Mouse (Mus musculus) T-helper 17 cell (primary cell): ENCODE data around the gene Pard3.

Experiments
- in situ Hi-C, 2 experiments: fragments of 300-600 bp; cut with MboI, MseI; formaldehyde crosslinking; loops; 1 replicate in 1 of 2; 2 replicates in 1 of 2; pipeline ENCODE4 v1.15.1; 2025; ENCODE audit warnings: high pct_unique_total_duplicates in 2 of 2

The Pard3 gene

DNA sequence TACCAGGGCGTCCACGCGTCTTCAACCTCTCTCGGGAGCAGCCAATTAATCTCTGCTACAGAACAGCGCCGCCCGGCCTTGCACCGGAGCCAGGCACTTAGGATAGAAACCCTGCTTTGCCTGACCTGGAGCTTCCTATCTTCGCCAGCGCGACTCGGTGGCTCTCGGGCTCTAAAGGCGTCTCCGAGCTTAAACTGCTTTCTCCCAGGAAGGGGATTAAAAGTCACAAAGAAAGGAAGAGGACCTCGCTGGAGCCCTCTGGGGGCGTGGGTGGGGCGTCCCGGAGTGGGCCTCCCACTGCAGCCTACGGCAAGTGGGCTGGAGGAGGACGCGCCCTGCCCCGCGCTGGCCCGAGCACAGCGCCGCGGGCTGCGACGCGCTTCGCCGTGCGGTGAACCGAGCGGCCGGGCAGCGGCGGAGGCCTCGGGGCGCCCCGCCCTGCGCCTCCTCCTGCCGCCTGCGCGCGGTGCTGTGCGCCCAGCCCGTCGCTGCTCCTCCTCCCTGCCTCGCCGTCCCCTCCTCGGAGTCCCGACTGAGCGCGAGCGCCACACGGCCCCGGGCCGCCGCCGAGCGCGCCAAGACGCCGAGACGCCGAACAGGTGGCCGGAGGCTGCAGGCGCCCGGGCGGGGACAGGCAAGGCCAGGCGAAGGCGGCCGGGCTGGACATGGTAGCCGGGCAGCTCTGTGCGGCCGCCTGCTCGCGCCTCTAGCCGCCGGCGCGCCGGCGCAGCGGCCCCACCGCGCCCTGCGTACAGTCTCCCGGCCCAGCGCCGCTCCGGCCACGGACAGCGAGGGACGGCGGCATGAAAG is at the start of gene Pard3:
Gene Pard3 (plus strand): TSS at position 343 of the 810 bp plus-strand sequence.
- in situ Hi-C loops: no loop called here

DNA sequence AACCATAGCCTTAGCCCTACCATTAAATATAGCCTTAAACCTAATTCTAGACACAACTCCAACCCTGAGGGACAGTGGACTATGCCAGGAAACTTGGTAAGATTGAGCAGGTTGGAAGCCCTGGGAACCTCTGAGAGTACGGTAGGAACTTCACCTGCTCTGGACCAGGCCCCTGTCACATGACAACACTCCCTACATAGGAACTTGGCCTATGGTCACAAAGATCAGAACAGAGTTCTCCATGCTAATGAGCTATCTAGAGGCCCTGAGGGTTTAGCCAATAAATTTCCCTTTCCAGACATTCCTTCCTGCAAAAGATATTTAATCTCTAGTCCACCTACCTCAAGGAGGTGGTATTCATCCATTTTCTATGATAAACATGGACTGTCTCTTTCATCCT is 41.9 kb upstream of the Pard3 start:
- in situ Hi-C loops: no loop called here

DNA sequence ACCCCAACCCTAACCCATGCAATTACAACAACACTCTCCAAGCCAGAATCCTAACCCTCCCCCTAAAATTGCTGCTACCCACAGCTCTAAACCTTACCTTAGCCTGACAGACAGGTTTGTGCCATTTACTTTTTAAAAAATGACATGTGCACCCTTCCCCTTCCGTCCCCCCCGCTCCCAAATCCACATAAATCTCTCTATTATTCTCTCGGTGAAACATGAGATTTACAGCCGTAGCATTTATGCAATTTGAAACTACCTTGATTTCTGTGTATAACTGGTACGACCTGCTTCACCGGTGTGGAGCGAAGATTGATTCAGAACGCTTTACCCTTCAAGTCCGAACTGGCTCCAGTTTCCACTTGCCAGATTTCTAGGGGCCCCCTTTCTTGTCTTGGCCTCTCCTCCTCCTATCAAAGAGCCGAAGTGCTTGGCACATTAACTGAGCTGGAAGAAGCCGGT is 38.4 kb upstream of the Pard3 start:
- in situ Hi-C loops: no loop called here

DNA sequence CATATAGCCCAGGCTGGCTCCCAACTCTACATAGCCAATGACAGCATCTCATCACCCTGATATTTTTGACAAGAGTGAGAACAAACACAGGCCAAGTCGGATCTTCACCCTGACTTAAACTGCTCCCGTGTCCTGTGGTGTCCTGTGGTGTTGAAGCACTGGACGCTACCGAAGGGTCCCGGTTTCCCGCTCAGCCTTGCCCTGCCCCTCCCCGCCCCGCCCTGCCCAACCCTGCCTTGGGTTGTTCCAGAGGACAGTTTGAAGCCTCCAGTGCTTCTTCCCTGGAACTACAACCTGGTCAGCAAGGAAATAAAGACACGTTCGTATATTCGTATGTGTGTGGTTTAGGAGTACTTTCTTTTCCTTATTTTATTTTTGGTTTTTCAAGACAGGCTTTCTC is 37.9 kb upstream of the Pard3 start:
- in situ Hi-C loops: no loop called here

DNA sequence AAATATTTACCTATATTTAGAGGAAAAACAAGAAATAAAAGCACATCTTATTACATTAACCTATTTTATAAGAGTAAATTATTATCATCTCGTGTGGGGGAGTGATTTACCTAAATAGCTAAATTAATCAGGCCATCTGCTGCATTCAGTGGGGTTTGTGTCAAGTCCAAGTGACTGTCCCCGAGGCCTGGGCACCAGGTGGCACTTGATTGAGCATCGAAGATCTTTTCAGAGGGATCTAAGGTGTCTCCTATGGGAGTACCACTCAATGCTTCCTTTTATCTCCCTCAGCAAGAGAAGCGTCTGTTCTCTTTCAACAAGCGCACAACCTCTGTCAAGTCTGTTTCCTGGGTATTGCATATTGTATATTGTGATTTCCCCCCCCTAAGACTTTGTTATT is 32.2 kb upstream of the Pard3 start:
- in situ Hi-C loops: no loop called here

DNA sequence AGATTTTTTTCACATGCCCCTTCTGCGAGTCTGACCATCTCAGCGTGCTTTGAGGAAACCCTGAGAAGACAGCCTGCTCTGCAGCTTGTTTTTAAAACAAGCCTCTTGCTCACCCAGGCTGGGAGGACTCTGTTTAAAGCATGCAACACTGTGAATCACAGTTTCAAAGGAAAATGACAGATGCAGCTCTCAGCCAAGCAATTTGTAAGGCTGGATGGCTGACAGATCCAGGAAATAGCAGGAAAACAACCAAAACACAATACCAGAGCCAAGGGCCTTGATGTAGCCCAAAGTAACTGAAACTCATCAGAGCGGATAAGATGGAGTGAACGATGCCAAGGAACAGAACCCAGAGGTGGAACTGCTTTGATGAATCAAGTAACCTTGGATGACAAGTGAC is 24.8 kb upstream of the Pard3 start:
- in situ Hi-C loops: no loop called here

DNA sequence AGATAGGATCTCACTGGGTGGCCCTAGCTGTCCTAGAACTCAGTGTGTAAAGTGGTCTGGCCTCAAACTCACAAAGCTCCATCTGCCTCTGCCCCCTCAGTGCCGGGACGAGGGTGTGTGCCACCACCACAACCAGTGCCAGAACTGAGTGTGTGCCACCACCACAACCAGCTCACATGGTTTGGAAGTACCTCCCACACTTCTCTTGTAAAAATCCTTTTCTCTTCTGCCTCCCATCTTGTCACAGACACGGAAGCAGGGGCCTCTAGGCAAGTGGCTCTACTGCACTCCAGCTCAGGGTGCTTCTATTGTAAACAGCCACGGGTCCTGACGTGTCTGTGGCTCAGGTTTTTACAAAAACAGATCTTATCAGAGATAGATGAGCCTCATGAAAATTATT is 13.7 kb upstream of the Pard3 start:
- in situ Hi-C loops: loop anchor here in 1 of 2 experiments (5.0 kb wide), 1 partner anchor 77 kb away; no protein-coding TSS in a partner anchor

DNA sequence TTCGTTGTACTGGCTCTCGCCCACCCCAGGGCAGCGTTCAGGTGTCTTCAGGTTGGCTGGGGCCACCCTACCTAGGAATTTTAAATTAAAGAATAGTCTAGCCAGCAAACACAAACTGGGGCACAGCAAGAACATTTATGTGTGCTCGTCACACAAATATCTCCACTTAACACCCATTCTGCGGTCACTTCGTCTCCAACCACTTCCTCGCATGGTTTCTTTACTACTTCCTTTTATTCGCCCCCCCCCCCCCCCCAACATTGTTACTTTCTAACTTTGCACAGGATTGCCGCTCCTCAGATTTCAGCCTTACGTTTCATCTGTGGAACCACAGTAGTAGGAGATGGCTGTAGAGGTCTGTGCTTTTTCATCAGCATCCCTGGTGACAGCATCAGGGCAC is 11.6 kb upstream of the Pard3 start:
- in situ Hi-C loops: loop anchor here in 1 of 2 experiments (5.0 kb wide), 1 partner anchor 75 kb away; no protein-coding TSS in a partner anchor

DNA sequence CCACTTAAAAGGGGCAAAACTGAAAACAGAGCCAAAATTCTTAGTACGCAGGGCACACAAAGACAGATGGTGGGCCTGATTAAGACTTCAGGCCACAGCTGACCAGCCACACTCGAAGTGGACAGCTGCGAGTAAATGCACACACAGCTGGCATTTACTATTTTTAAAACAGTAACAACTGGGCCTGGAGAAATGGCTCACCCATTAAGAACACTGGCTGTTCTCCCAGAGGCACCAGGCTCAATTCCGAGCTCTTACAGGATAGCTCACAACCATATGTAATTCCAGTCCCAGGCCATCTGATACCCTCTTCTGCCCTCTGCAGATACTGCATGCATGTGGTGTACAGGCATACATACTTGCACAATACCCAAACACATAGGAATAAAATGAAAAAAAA is 8.6 kb upstream of the Pard3 start:
- in situ Hi-C loops: no loop called here

DNA sequence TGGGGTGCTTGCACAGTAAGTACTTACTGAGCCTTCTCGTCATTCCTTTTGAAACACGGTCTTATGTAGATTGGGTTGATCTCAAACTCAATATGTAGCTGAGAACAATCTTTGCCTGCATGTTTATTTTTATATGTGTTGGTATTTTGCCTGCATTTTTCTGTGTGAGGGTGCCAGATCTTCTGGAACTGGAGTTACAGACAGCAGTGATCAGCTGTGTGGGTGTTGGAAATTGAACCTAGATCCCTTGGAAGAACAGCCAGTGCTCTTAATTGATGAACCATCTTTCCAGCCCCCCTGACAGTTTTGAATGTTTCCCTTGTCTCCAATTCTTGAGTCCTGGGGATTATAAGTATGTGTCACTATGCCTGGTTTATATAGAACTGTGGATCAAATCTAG is 4.9 kb upstream of the Pard3 start:
- in situ Hi-C loops: no loop called here

DNA sequence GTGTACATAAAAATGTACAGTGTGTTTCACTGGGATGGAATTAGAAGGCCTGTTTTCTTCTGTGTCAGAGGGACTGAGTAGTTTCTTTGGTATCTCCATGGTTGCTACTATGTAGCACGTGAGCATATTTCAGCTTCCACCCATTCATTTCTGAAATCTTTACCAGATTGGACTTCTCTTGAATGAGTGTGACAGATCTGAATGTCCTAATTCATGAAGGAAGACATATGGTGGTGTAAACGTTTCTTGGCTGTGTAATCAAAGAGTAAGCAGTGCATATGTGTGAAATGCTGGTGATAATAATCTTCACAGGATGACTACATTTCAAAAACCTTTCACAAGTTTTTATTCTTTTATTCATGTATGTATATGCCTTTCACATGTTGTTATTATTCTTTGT is 3.9 kb upstream of the Pard3 start:
- in situ Hi-C loops: no loop called here

DNA sequence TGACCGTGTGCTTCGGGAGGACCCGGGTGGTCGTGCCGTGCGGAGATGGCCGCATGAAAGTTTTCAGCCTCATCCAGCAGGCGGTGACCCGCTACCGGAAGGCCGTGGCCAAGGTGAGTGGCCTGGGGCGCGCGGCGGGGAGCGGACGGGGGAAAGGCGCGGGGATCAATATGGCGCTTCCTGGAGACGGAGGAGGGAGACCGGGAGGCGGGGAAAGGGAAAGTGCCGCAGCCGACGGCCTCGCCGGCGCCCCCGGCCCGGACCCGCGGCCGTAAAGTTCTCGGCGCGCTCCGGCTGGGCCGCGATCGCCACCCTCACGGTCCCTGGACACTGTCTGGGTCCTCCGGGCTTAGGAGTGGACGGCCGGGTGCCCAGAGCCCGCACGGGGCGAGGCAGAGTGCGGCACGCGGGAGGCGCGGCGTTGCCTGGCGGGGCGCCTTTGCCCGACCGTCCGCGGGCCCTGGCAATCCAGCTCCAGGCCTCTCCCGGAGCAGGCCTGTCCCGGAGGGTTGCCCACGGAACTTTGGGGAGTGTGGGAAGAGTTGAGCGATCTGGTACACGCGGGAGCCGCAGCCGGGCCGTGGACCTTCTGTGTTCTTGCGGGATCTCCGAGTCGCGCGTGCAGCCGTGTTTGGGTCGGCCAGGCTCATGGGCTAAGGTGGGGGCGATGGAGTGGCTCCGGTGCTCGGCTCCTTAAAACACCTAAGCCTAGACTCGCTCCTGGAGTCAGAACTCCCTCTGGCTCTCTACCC is 844 bp downstream of the Pard3 start:
- in situ Hi-C loops: no loop called here

DNA sequence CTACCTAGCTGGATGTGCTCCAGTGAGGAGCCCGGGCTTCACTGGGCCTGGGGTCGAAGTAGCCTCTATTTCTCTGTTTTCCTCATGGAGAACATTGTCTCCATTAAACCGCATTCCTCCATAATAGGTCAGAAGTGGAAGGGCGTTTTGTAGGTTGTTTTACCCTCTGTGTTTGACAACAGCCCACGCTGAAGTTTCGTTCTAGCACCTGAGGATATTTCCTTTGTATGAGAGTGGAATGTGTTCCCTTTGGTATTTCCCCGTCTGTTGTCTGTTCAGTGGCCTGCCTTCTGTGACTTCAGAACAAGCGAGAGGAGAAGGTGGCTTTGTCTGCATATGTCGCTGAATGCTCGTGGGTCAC is 1.4 kb downstream of the Pard3 start:
- in situ Hi-C loops: no loop called here

DNA sequence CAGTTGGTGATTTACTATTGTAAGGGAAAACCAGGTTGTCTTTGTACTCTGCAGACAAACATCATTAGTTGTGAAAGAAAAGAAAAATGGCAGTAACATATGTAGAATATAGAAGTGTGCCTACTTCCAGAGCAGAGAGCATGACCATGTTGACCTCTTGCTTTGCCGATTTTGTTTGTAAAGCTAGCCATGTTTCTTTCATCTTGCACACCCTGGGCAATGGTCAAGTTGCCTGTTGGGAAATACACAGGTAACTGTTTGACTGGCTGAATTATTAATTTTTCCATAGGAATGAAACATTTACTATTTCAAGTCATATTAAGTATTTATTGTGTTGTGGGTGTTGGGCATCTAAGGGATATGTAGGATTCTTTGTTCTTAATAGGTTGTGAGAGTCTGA is 2.1 kb downstream of the Pard3 start:
- in situ Hi-C loops: no loop called here

DNA sequence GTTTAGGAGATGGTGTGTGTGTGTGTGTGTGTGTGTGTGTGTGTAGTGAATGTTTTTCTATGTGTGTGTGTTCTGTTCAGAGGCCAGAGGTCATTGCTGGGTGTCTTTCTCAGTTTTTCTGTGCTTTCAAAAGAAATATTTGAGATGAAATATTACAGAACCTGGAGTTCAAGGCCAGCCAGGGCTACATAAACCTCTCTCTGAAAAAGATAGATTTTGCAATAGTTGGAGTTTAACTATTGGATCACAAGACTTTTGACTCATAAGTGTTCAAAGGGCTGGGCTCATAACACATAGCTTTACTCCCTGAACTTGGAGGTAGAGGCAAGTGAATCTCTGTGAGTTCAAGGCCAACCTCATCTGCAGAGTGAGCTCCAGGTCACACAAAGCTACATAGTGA is 2.8 kb downstream of the Pard3 start:
- in situ Hi-C loops: no loop called here

DNA sequence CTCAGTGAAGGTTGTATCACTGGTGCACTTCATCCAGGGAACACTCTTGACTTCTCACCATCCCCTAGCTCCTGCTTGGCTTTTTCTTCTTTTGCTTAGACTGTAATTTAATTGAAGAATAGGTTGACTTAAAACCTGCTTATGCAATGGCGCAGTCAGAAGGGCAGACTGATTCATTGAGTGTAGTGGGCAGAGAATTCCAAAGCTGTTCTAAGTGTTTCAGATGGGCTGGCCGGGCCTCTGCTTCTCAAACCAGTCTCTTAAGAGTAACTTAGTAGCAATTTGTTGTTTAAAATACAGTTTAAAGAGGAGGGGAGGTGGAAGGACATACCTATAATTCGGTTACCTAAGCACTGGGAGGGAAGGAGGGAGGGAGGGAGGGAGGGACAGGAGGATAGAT is 5.0 kb downstream of the Pard3 start:
- in situ Hi-C loops: no loop called here

DNA sequence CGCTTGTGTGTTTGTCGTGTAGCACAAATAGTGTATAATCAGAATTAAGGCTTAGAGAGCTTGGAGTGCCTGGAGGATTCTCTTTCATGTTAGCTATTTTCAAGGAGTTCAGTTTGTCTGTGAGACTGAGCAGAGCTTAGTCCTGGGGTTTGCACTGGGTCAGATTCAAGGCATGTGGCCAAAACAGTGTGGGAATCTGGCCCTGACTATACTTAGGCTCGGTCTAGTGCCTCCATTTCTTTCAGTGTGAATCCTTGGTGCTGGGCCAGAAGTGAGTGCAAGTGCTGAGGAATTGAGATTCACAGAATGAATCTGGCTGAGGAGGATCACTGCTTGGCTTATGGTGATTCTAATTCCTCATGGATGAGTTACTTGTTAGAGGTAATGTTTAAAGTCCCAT is 6.5 kb downstream of the Pard3 start:
- in situ Hi-C loops: no loop called here

DNA sequence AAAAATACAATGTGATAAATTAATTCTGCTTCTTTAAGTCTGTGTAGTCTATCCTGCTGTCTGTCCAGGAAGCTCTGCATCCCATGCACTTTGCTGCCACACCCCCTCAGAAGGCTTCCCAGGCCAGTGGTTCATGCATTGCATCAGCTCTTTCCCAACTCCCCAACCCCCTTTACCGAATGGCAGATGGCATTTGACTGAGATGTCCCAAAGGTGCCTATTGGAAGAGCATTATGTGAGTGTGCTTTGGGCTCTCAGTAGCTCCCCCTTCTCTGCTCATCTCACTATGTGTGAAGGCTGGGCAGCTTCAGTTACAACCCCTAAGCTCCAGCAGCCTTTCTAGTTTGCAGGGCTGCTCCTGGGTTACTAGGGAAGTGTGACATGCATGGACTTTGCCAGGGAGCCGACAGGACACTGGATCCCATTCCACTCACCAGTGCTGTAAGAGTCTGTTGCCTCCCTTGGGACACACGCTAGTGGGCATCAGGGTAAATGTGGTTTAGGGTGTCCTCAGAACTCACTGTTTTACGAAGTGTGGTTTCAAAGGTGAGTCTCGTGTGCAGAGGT is 9.4 kb downstream of the Pard3 start:
- in situ Hi-C loops: no loop called here

DNA sequence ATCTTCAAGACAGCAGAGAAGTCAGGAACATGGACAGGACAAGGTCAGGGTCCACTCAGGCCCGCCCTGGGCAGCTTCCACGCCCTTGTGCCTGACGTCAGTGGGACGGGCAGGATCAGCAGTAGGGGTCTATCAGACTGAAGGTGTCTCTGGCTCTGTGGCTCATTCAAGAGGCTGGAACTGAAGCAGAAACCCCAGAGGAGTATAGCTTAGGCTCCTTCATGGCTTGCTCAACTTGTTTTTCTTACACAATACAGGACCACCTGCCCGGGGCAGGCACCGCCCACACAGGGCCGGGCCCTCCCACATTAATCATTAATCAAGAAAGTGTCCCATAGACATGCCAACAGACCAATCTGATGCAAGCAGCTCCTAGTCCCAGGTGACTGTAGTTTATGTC is 12.8 kb downstream of the Pard3 start:
- in situ Hi-C loops: no loop called here

DNA sequence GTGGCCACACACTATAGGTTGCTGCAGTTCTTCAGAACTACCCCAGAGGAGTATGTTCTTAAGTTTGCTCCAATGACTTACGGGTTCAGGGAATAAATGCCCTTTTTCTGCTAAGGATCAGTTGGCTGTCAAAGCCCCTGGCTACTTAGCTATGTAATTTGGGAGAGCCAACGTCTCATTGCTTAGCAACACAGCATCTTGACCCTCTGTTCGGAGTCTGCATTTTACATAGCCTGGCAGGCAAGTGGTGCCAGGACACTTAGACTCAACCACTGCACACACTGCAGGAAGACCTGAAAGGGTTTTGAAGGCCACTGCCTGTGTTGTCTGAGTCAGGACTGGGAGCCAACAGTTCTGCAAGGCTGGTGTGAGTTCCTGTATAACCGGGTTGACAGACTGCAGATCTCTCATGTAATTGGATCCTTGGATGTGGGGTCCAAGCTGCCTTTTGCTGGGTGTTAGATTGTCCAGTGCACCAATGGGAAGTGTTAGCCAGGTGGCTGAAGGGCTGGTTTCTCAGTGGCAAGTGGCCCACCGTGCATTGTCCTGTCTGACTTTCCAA is 15.6 kb downstream of the Pard3 start:
- in situ Hi-C loops: no loop called here

DNA sequence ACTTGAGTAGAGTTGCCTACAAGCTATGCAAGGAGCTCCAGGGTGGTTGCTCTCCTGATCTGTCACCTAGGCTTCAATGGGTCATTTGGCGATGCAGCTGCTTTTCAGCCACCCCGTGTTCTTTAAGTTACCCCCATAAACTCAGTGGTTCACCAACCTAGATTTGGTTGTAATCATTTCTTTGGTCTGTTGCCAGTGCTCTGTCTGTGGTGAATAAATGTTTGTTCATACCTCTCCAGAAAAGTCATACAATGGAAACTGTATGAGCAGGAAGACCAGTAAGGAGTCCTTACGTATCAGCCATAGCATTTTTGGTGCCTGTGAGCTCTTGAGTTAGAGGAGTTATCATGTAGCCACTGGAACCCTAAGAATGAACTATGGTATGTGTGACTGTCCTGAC is 17.6 kb downstream of the Pard3 start:
- in situ Hi-C loops: no loop called here

DNA sequence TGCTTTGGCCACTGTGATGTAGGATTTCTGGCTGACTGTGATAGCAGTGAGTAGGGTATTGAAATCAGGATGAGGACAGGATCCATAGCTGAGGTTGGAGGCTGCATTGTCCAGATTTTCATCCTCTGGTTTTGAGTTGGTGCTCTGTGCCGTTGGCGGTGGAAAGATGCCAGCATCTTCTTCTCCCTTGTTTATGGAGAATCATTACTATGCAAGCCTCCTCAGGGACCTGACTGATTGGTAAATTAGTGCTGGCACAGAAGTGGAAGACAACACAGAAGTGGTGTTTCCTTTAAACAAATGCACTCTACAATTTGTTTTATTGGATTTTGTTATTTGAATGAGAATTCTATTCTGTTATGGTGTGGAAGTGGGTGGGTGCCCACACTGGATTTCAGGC is 18.8 kb downstream of the Pard3 start:
- in situ Hi-C loops: no loop called here
